Mouse (Mus musculus) embryonic facial prominence, embryonic 12.5 days (tissue): ENCODE measurements around the gene Ptprn. TPM values are rescaled to one million over a fixed set of nuclear protein-coding genes. Genes with fewer than 3 reads are reported as not detected.

Source experiments
- ATAC-seq: fragments of 200-750 bp; cut with Nextera tagmentation; 2 replicates; pipeline ENCODE4 v1.8.0; 2017; ENCODE audit not compliant: insufficient number of reproducible peaks, insufficient read depth, low FRiP score, low TSS enrichment
- H3K27ac ChIP-seq: fragments of 300-500 bp; sonication (generic); 2 replicates; pipeline ENCODE4 v1.5.1; 2016; ENCODE audit warnings: mild to moderate bottlenecking
- H3K27me3 ChIP-seq: fragments of 300-500 bp; sonication (generic); 2 replicates; pipeline ENCODE4 v1.6.1; 2016; ENCODE audit warnings: mild to moderate bottlenecking, moderate library complexity
- H3K36me3 ChIP-seq: fragments of 300-500 bp; sonication (generic); 2 replicates; pipeline ENCODE4 v1.6.1; 2016; ENCODE audit warnings: mild to moderate bottlenecking
- H3K4me1 ChIP-seq: fragments of 300-500 bp; sonication (generic); 2 replicates; pipeline ENCODE4 v1.6.1; 2016
- H3K4me2 ChIP-seq: fragments of 300-500 bp; sonication (generic); replicated peaks from 2 replicates; pipeline ENCODE4 v1.6.1; 2016; ENCODE audit warnings: mild to moderate bottlenecking, moderate library complexity
- H3K4me3 ChIP-seq: fragments of 300-500 bp; sonication (generic); 2 replicates; pipeline ENCODE4 v1.5.1; 2016; ENCODE audit warnings: mild to moderate bottlenecking
- H3K9ac ChIP-seq: fragments of 300-500 bp; sonication (generic); 2 replicates; pipeline ENCODE4 v1.6.1; 2016; ENCODE audit warnings: mild to moderate bottlenecking, moderate library complexity
- H3K9me3 ChIP-seq: fragments of 300-500 bp; sonication (generic); 2 replicates; pipeline ENCODE4 v1.6.1; 2016; ENCODE audit warnings: mild to moderate bottlenecking, moderate library complexity
- WGBS: fragments of 180-500 bp; shearing (Covaris S2); methylation state at CpG from one replicate; pipeline ENCODE4 v1.1.7; 2016; 5-methylcytosine and 5-hydroxymethylcytosine counted together
- polyA plus RNA-seq: library from polyadenylated mRNA; unstranded; fragments of >200 nt; fragmentation: Nextera tagmentation; extraction: Ambion mirVana; gene quantifications from 2 replicates; pipeline ENCODE4 v1.2.1, GENCODE M21; 2016

The Ptprn gene
- polyA plus RNA-seq = 2.0 and 2.5 TPM in 2 replicates

DNA sequence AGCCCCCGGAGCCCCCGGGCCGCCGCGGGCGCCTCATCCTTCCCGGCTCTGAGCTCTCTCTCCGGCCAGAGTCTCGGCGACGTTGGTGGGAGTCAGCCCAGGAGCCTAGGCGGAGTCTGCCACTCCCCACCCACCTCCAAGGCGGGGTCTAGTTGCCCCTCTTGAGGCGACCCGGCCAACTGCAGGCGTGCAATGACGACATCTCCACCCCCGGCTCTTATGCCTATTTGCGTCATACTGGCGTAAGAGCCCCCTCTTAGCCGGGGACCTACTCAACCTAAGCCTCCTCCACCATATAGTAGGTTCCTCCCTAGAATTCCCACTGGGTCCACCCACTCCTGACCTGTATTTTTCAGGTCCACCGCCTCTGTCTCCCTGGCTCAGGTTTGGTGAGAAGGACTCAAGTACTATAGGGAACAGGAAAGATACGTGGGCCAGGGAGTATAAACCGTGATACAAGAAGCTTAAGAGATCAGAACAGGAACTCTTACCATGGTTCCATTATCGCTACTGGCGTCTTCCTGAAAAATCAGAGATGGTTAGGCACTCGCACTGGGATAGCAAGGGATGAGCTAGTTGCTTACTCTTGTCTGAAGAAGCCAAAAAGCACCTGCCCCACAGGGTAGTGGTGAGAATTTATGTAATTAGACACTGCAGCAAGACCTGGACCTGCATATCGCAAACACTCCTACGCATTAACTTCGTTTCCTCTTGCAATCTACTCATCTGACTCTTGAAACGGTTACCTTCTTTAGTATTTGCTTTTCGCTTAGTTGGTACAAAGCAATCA is at the start of gene Ptprn:
Gene Ptprn, minus strand, starts transcription at position 412 of the 790 bp plus-strand sequence.
- Histone ChIP-seq H3K9me3 (no peaks in the 10 kb centered on the region), H3K27ac (no peak within 1 kb of the TSS), H3K27me3 (peaks cover 49% of the 10 kb centered on the region), H3K36me3 (no peaks in the 10 kb centered on the region), H3K4me2 (peak within 1 kb of the TSS; percentile 39), H3K4me3 (peak within 1 kb of the TSS; percentile 15; the same call in 1 of the 2 replicates), H3K9ac (no peak within 1 kb of the TSS), H3K4me1 (peaks cover 5% of the 10 kb centered on the region; the same call in 1 of the 2 replicates)
- ATAC-seq = no peak
- 11% methylated on average over 32 of the region's 32 CpGs for WGBS

DNA sequence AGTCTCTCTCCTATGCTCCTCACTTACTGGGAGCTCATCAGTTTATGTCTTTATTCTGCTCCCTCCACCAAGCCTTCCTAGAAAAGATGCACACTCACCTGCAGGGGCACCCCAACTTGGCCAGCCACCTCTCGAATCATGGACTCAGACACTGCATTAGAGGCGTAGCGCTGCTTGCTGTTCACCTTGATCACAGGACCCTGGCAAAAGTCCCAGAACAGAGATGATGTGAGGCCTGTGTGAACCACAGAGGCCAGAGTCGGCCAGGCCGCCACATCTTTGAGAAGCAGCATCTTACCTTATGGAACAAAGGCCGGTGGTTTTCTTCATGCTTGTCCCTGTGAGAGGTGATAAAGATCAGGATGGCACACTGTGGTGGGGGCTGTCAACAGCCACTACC is 47.4 kb upstream of the Ptprn start:
- H3K9me3 ChIP-seq = no peaks in the 10 kb centered on the region
- H3K9ac ChIP-seq = no peak overlapping the region
- H3K4me1 ChIP-seq = peaks cover 8% of the 10 kb centered on the region
- H3K4me2 ChIP-seq = no peak overlapping the region
- peaks cover 75% of the 10 kb centered on the region for H3K36me3 ChIP-seq
- 96% methylated on average over 6 of the region's 6 CpGs for WGBS
- H3K27ac ChIP-seq = no peak overlapping the region
- ATAC-seq = no peak
- H3K4me3 ChIP-seq = no peak overlapping the region
- H3K27me3 ChIP-seq = no peaks in the 10 kb centered on the region

DNA sequence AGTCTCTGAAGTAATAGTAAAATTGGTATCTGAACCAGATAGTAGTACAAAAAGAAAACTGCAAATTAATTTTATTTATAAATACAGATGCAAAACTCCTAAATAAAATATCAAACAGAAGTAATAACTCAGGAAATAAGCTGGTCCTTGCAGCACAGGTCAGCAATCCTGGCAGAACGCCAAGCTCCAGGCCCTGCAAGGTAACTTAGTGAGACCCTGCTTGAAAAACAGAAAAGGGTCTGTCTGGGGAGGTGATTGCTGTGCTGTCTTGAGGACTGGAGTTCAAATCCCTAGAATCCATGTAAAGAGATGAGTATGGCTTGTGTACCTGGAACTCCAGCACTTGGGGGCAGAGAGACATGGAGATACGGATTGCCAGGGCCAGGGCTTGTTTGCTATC is 40.4 kb upstream of the Ptprn start:
- ATAC-seq = no peak
- Histone ChIP-seq H3K4me2 (no peak overlapping the region), H3K27ac (no peak overlapping the region), H3K9ac (no peak overlapping the region), H3K9me3 (no peaks in the 10 kb centered on the region), H3K27me3 (no peaks in the 10 kb centered on the region), H3K4me3 (no peak overlapping the region), H3K4me1 (no peaks in the 10 kb centered on the region), H3K36me3 (peaks cover 20% of the 10 kb centered on the region)
- 74% methylated on average over 2 of the region's 2 CpGs for WGBS

DNA sequence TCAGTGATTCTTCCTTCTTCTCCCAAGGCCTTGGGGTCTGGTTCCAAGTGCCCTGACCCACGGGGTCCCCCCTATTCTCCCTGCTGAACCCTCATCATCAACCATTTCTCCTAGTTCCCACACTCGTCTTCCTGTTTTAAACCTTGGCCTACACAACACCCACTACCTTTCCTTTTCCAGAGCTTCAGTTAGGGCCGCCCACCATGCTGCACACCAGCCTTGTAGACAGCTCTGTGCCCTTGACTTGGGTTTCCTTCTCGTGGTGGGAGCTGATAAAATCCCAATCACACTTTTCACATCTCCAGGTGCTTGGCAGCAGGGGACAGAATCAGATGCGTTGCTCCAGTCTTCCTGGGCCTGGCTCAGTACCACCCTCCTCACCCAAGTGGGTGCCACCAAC is 30.0 kb upstream of the Ptprn start:
- Histone ChIP-seq H3K4me1 (peaks cover 9% of the 10 kb centered on the region), H3K36me3 (no peaks in the 10 kb centered on the region), H3K27ac (no peak overlapping the region), H3K9ac (no peak overlapping the region), H3K9me3 (no peaks in the 10 kb centered on the region), H3K4me3 (no peak overlapping the region), H3K4me2 (no peak overlapping the region), H3K27me3 (no peaks in the 10 kb centered on the region)
- ATAC-seq = no peak
- 79% methylated on average over 5 of the region's 5 CpGs for WGBS

DNA sequence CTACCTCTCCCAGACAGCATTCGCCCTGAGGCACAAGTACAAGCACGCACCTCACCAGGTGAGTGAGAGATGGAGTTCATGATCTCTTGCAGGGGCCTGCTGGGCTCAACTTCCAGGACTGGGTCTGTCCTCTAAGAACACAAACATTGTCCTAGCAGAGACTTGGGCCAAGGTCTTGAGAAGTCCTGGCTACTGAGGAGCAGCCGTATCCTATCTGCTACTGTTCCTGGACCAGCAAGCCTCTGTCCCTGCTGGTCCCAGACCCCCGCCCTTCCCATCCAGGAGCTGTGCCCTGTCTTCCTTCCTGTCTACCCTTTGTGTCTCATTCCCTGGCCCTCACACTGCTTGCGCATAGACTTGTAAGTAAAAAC is 29.0 kb upstream of the Ptprn start:
- 71% methylated on average over 5 of the region's 5 CpGs for WGBS
- no peak overlapping the region for H3K4me2 ChIP-seq
- no peaks in the 10 kb centered on the region for H3K27me3 ChIP-seq
- no peak for ATAC-seq
- peaks cover 9% of the 10 kb centered on the region for H3K4me1 ChIP-seq
- H3K36me3 ChIP-seq = no peaks in the 10 kb centered on the region
- H3K9ac ChIP-seq = no peak overlapping the region
- H3K9me3 ChIP-seq = no peaks in the 10 kb centered on the region
- H3K4me3 ChIP-seq = no peak overlapping the region
- no peak overlapping the region for H3K27ac ChIP-seq

DNA sequence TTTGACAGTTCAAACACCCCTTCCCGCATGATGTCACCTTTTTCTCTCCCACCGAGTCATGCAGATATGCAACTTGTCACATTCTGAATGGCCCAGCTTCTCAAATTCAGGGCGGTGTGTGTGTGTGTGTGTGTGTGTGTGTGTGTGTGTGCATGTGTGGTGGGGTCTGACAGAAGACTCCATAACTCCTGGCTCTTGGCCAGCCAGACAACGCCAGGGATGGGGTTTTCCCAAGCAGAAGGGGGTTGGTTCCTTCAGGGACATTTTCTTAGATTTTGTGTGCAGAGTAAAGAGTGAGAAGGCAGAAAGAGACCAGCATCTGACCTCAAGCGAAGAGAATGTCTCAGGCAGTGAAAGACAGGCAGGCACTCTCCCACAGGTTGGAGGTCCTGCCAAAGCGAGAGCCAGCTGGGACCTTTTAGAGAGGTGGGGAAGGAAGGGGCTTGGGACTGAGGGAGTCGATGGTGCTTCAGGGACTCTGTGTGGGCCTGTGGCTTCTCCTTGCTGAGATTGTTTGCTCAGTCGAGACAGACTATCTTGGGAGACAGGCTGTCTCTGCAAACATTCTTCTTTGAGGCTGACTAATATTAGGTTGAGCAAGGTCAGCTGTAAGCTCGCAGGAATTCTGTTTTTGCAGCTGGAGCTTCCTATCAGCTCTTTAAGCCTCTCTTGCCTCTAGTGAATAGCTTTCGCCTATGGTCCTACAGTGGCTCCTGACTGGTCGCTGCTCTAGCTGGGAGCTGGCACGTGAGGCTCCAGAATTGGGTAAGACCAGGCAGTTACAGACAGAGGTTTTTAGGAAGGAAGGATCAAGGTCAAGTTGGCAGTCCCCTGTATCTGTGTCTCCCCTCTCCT is 28.4 kb upstream of the Ptprn start:
- no peak overlapping the region for H3K4me2 ChIP-seq
- peak overlapping the region; percentile 43; the same call in 1 of the 2 replicates for H3K27ac ChIP-seq
- no peak overlapping the region for H3K9ac ChIP-seq
- no peak for ATAC-seq
- H3K4me1 ChIP-seq = peaks cover 9% of the 10 kb centered on the region
- 45% methylated on average over 12 of the region's 12 CpGs for WGBS
- no peak overlapping the region for H3K4me3 ChIP-seq
- no peaks in the 10 kb centered on the region for H3K36me3 ChIP-seq
- H3K9me3 ChIP-seq = no peaks in the 10 kb centered on the region
- H3K27me3 ChIP-seq = no peaks in the 10 kb centered on the region

DNA sequence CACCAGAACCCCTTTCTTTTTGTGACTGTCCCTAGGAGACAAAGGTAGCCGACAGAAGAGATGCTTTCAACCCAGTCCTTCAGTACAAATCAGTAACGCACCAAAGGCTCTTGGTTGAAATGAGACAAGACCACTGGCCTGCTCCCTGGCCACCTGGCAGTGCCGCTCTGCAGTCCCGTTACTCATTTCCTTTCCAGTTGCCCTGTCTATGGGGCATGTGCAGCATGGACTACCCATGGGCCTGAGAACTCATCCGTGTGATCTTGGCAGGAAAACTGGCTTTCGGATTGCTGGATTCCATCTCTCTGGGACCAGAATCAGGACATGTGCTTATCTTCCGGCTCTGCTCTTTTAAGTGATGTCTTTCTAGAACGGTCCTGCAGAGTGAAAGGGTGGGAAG is 27.0 kb upstream of the Ptprn start:
- H3K27me3 ChIP-seq = 0 out of 2 replicates have a peak, but pooled peaks cover 3% of the 10 kb centered on the region
- H3K9ac ChIP-seq = no peak overlapping the region
- peaks cover 9% of the 10 kb centered on the region for H3K4me1 ChIP-seq
- 87% methylated on average over 8 of the region's 8 CpGs for WGBS
- no peak for ATAC-seq
- H3K36me3 ChIP-seq = no peaks in the 10 kb centered on the region
- H3K27ac ChIP-seq = no peak overlapping the region
- no peaks in the 10 kb centered on the region for H3K9me3 ChIP-seq
- H3K4me2 ChIP-seq = no peak overlapping the region
- no peak overlapping the region for H3K4me3 ChIP-seq

DNA sequence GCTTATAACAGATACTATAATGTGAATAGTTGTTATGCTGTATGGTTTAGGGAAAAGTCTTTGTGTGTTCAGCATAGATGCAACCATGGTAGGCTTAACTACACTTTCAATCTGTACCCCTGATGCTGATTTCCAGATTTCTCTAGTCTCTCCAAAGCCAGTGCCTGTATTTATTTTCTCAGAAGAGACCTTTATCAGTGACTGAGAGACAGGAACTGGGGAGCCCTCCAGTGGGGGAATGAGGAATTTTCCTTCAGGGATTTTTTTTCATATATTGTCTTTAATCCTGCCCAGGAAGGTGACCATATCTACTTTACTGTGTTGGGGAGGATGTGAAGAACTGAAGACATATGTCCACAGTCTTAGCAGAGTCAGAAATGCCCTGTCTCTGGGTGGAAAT is 26.3 kb upstream of the Ptprn start:
- ATAC-seq = no peak
- H3K9ac ChIP-seq = no peak overlapping the region
- H3K4me2 ChIP-seq = no peak overlapping the region
- H3K9me3 ChIP-seq = no peaks in the 10 kb centered on the region
- no peak overlapping the region for H3K27ac ChIP-seq
- H3K4me3 ChIP-seq = no peak overlapping the region
- H3K4me1 ChIP-seq = peaks cover 9% of the 10 kb centered on the region
- H3K27me3 ChIP-seq = 0 out of 2 replicates have a peak, but pooled peaks cover 3% of the 10 kb centered on the region
- H3K36me3 ChIP-seq = no peaks in the 10 kb centered on the region

DNA sequence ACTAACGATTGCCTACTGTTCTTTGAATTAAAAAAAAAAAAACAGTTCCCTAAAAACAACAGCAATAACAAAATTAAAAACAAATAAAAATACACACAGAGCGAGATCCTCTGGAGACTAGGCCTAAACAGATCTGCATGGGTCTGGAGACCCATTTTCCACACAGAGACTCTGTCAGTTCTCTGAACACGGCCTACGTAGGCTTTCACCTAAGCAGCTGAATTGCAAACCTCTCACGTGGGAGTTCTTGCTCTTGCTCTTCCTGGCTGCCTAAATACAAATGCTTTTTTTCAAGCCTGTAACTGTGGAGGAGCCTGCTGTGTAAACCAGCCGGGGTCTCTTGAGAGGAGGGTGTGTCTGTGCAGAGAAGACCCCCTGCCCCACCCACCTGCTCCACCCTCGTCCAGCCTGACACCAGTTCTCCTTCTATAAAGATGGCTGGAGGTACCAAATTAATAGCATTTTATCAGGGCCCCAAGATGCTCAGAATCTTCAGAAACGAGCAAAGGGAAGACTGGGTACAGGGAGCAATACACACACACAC is 25.7 kb upstream of the Ptprn start:
- Histone ChIP-seq H3K36me3 (no peaks in the 10 kb centered on the region), H3K4me2 (no peak overlapping the region), H3K4me1 (peaks cover 9% of the 10 kb centered on the region), H3K9me3 (no peaks in the 10 kb centered on the region), H3K4me3 (no peak overlapping the region), H3K27ac (no peak overlapping the region), H3K27me3 (0 out of 2 replicates have a peak, but pooled peaks cover 3% of the 10 kb centered on the region), H3K9ac (no peak overlapping the region)
- ATAC-seq = no peak
- 52% methylated on average over 8 of the region's 8 CpGs for WGBS

DNA sequence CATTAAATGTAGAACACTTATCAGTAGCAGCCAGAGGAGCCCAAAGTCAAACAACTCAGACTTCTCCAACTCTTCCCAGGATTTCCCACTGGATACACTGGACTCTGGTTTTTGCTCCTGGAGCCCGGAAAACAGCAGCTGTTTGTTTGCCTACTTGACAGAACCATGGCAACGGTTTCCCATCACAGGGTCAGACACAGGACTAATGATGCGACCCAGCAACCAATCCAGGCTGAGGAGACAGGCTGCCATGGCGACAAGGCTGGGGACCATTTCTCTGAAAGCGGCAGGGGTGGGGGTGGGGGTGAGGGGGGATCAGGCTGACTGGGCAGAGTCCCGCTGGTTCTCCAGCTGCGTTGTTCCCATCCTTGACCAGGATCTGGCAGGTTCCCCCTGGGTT is 25.1 kb upstream of the Ptprn start:
- H3K27ac ChIP-seq = no peak overlapping the region

DNA sequence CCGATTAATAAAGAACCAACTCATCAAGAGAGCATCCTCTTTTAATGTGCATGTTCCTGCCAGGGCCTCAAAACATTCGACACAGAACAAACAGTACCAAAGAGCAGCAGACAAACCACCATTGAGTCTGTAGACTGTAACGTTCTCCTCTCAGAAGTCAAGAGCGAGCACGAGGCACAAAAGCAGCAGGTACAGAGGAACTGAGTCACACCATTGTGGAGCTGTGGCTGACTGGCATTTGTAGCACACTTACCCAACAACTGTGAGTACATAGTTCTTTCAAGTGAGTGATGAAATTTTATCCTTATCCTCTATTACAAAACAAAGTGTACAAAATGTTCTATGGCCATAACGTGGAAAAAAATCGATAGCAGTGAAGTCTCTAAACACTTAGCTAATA is 20.6 kb upstream of the Ptprn start:
- Histone ChIP-seq H3K27ac (no peak overlapping the region), H3K27me3 (0 out of 2 replicates have a peak, but pooled peaks cover 9% of the 10 kb centered on the region), H3K4me2 (no peak overlapping the region), H3K9me3 (no peaks in the 10 kb centered on the region), H3K4me1 (no peaks in the 10 kb centered on the region), H3K36me3 (no peaks in the 10 kb centered on the region), H3K9ac (no peak overlapping the region), H3K4me3 (no peak overlapping the region)
- ATAC-seq = no peak
- 86% methylated on average over 7 of the region's 7 CpGs for WGBS

More for the DNA sequence above, 25.1 kb upstream of the Ptprn start:
- 12% methylated on average over 7 of the region's 7 CpGs for WGBS
- Histone ChIP-seq H3K4me1 (peaks cover 9% of the 10 kb centered on the region), H3K4me2 (no peak overlapping the region), H3K36me3 (no peaks in the 10 kb centered on the region), H3K27me3 (0 out of 2 replicates have a peak, but pooled peaks cover 3% of the 10 kb centered on the region), H3K4me3 (no peak overlapping the region), H3K9ac (no peak overlapping the region), H3K9me3 (no peaks in the 10 kb centered on the region)
- ATAC-seq = peak; percentile 52; the same call in 1 of the 2 replicates
